Mouse (Mus musculus) liver, postnatal 0 days (tissue): ENCODE measurements around the gene Pskh1.

Experiments
- CTCF ChIP-seq: sonication (generic); IDR thresholded peaks from 2 replicates; pipeline ENCODE4 v1.5.1; 2016; ENCODE audit warnings: antibody characterized with exemption, low read depth
- EP300 ChIP-seq: IDR thresholded peaks from 2 replicates; pipeline ENCODE4 v1.6.1; 2016; ENCODE audit warnings: antibody characterized with exemption, low read depth, mild to moderate bottlenecking

- TF ChIP-seq EP300, result no peak
- no peak for TF ChIP-seq CTCF
Observed at GRCm38 (mm10) chr8:105932525-105932924, 32.3 kb downstream of the Pskh1 start.
